Mouse (Mus musculus) liver, adult 2 months (tissue): ENCODE results near the gene Gcgr. TPM values are rescaled to one million over a fixed set of nuclear protein-coding genes. Genes with fewer than 3 reads are reported as not detected.
A peak's percentile ranks its signal among the peaks of the same experiment; 100 is the strongest.

Experiments used
- DNase-seq: peaks from one replicate; pipeline ENCODE4 v3.0.0-alpha.2; 2011; ENCODE audit warnings: low read depth, low spot score; ENCODE audit errors: extremely low read depth
- H3K27ac ChIP-seq: fragments of 200-500 bp; replicated peaks from 2 replicates; pipeline ENCODE4 v1.5.1; 2012; ENCODE audit warnings: low read depth, mild to moderate bottlenecking, control low read depth, inconsistent platforms, low read length; ENCODE audit not compliant: insufficient read depth
- H3K27me3 ChIP-seq: fragments of 200-500 bp; 2 replicates; pipeline ENCODE4 v1.6.1; 2012; ENCODE audit warnings: mild to moderate bottlenecking, moderate library complexity, low read length, inconsistent platforms; ENCODE audit not compliant: control insufficient read depth, insufficient read depth
- H3K36me3 ChIP-seq: fragments of 200-500 bp; 2 replicates; pipeline ENCODE4 v1.6.1; 2012; ENCODE audit warnings: low read length, inconsistent platforms; ENCODE audit not compliant: control insufficient read depth, insufficient read depth
- H3K4me1 ChIP-seq: fragments of 200-500 bp; 2 replicates; pipeline ENCODE4 v1.6.1; 2011; ENCODE audit warnings: low read length; ENCODE audit not compliant: control insufficient read depth, insufficient read depth
- H3K4me3 ChIP-seq: fragments of 200-500 bp; 2 replicates; pipeline ENCODE4 v1.5.1; 2011; ENCODE audit warnings: low read depth, mild to moderate bottlenecking, control low read depth, low read length, moderate library complexity; ENCODE audit not compliant: insufficient read depth
- H3K79me2 ChIP-seq: fragments of 200-500 bp; 2 replicates; pipeline ENCODE4 v1.6.1; 2012; ENCODE audit warnings: inconsistent platforms, mild to moderate bottlenecking, low read length, moderate library complexity; ENCODE audit not compliant: control insufficient read depth, insufficient read depth
- H3K9ac ChIP-seq: fragments of 200-500 bp; 2 replicates; pipeline ENCODE4 v1.6.1; 2012; ENCODE audit warnings: low read depth, mild to moderate bottlenecking, control low read depth, inconsistent platforms, low read length
- CTCF ChIP-seq: fragments of 200-500 bp; IDR thresholded peaks from 2 replicates; pipeline ENCODE4 v1.5.1; 2011; ENCODE audit warnings: low read depth, low read length, control low read depth
- POLR2A ChIP-seq: fragments of 200-500 bp; IDR thresholded peaks from 2 replicates; pipeline ENCODE4 v1.6.1; 2011; ENCODE audit warnings: low read length, control low read depth; ENCODE audit not compliant: insufficient read depth; ENCODE audit errors: extremely low read depth
- WGBS: fragments of 180-500 bp; shearing (Covaris S2); methylation state at CpG from one replicate; pipeline ENCODE4 v1.1.7; 2018; 5-methylcytosine and 5-hydroxymethylcytosine counted together
- polyA plus RNA-seq: library from polyadenylated mRNA; depleted of rRNA; stranded (reverse); fragments of >200 nt; gene quantifications from 2 replicates; pipeline ENCODE4 v1.2.3, GENCODE M21; 2012
- total RNA-seq: library from RNA; depleted of rRNA; stranded (reverse); fragments of >200 nt; gene quantifications from 2 replicates; pipeline ENCODE4 v1.2.3, GENCODE M21; 2014

The Gcgr gene
- total and polyA plus RNA-seq, 2 experiments: 135 to 561 TPM

GRCm38 (mm10) chr11:120560952-120561728, 30.6 kb downstream of the Gcgr start:
- Histone ChIP-seq H3K27me3 (no peaks in the 10 kb centered on the region), H3K36me3 (peaks cover 62% of the 10 kb centered on the region), H3K4me3 (no peak overlapping the region), H3K79me2 (no peaks in the 10 kb centered on the region), H3K27ac (no peak overlapping the region), H3K9ac (no peak overlapping the region), H3K4me1 (no peaks in the 10 kb centered on the region)
- no peak for DNase-seq
- TF ChIP-seq POLR2A (no peak), CTCF (no peak)
- WGBS: 87% methylated on average over 13 of the region's 13 CpGs

GRCm38 (mm10) chr11:120562949-120563348, 32.5 kb downstream of the Gcgr start:
- 97% methylated on average over 13 of the region's 13 CpGs for WGBS
- no peaks in the 10 kb centered on the region for H3K79me2 ChIP-seq
- H3K27me3 ChIP-seq: no peaks in the 10 kb centered on the region
- peaks cover 80% of the 10 kb centered on the region for H3K36me3 ChIP-seq
- TF ChIP-seq CTCF (no peak), POLR2A (no peak)
- no peak overlapping the region for H3K4me3 ChIP-seq
- H3K9ac ChIP-seq: no peak overlapping the region
- no peak overlapping the region for H3K27ac ChIP-seq
- H3K4me1 ChIP-seq: peaks cover 8% of the 10 kb centered on the region
- no peak for DNase-seq

- no peak overlapping the region for H3K4me3 ChIP-seq
- peaks cover 18% of the 10 kb centered on the region for H3K4me1 ChIP-seq
- peaks cover 92% of the 10 kb centered on the region for H3K36me3 ChIP-seq
- DNase-seq: no peak
- TF ChIP-seq POLR2A (no peak), CTCF (no peak)
- H3K9ac ChIP-seq: no peak overlapping the region
- no peaks in the 10 kb centered on the region for H3K27me3 ChIP-seq
- WGBS: 84% methylated on average over 9 of the region's 9 CpGs
- no peak overlapping the region for H3K27ac ChIP-seq
- peaks cover 3% of the 10 kb centered on the region; the same call in 1 of the 2 replicates for H3K79me2 ChIP-seq
Measured at GRCm38 (mm10) chr11:120565114-120565513, 34.6 kb downstream of the Gcgr start.

GRCm38 (mm10) chr11:120568324-120568723, 37.8 kb downstream of the Gcgr start:
- Histone ChIP-seq H3K4me1 (peaks cover 28% of the 10 kb centered on the region), H3K4me3 (no peak overlapping the region), H3K27me3 (no peaks in the 10 kb centered on the region), H3K36me3 (peaks cover 73% of the 10 kb centered on the region), H3K9ac (peak overlapping the region; percentile 29; the same call in 1 of the 2 replicates), H3K27ac (no peak overlapping the region), H3K79me2 (peaks cover 17% of the 10 kb centered on the region)
- 71% methylated on average over 6 of the region's 6 CpGs for WGBS
- DNase-seq: no peak
- no peak for TF ChIP-seq POLR2A
- no peak for TF ChIP-seq CTCF

- H3K4me1 ChIP-seq: peaks cover 34% of the 10 kb centered on the region
- DNase-seq: peak; percentile 94
Measured at GRCm38 (mm10) chr11:120571122-120571521, 40.6 kb downstream of the Gcgr start.

GRCm38 (mm10) chr11:120571754-120572416, 41.4 kb downstream of the Gcgr start:
- Histone ChIP-seq H3K4me3 (peak overlapping the region; percentile 96), H3K36me3 (peaks cover 38% of the 10 kb centered on the region), H3K27ac (peak overlapping the region; percentile 78), H3K9ac (peak overlapping the region; percentile 96), H3K79me2 (peaks cover 17% of the 10 kb centered on the region), H3K4me1 (peaks cover 36% of the 10 kb centered on the region), H3K27me3 (no peaks in the 10 kb centered on the region)
- peak; percentile 65 for DNase-seq
- WGBS: under 1% methylated on average over 11 of the region's 11 CpGs
- TF ChIP-seq POLR2A (no peak), CTCF (no peak)

More at GRCm38 (mm10) chr11:120571122-120571521, 40.6 kb downstream of the Gcgr start:
- Histone ChIP-seq H3K4me3 (peak overlapping the region; percentile 96), H3K27ac (peak overlapping the region; percentile 78), H3K9ac (peak overlapping the region; percentile 96), H3K79me2 (peaks cover 17% of the 10 kb centered on the region), H3K27me3 (no peaks in the 10 kb centered on the region), H3K36me3 (peaks cover 45% of the 10 kb centered on the region)
- 20% methylated on average over 3 of the region's 3 CpGs for WGBS
- TF ChIP-seq CTCF (no peak), POLR2A (no peak)
